Mouse (Mus musculus) intestine, postnatal 0 days (tissue): ENCODE results near the gene Bmp8a. TPM values are rescaled to one million over a fixed set of nuclear protein-coding genes. Genes with fewer than 3 reads are reported as not detected.
A peak's percentile ranks its signal among the peaks of the same experiment; 100 is the strongest.
"Not testable (repeated sequence)": the region's sequence is repeated elsewhere in the genome, so short reads cannot be mapped to it uniquely, and the experiment has no call there.

Experiments
- ATAC-seq: fragments of 200-750 bp; cut with Nextera tagmentation; 2 replicates; pipeline ENCODE4 v1.8.0; 2017; ENCODE audit warnings: mild to moderate bottlenecking, moderate TSS enrichment, moderate library complexity
- H3K27ac ChIP-seq: fragments of 300-500 bp; sonication (generic); 2 replicates; pipeline ENCODE4 v1.5.1; 2014; ENCODE audit warnings: mild to moderate bottlenecking, low read depth, low read length, moderate library complexity
- H3K27me3 ChIP-seq: fragments of 300-500 bp; sonication (generic); replicated peaks from 2 replicates; pipeline ENCODE4 v1.6.1; 2014; ENCODE audit warnings: low read length, mixed read lengths; ENCODE audit not compliant: control insufficient read depth, insufficient read depth
- H3K36me3 ChIP-seq: fragments of 300-500 bp; sonication (generic); 2 replicates; pipeline ENCODE4 v1.6.1; 2014; ENCODE audit warnings: mild to moderate bottlenecking, moderate library complexity; ENCODE audit not compliant: control insufficient read depth, insufficient read depth
- H3K4me1 ChIP-seq: fragments of 300-500 bp; sonication (generic); replicated peaks from 2 replicates; pipeline ENCODE4 v1.6.1; 2014; ENCODE audit warnings: antibody characterized with exemption, low read length, mixed read lengths; ENCODE audit not compliant: control insufficient read depth, insufficient read depth
- H3K4me2 ChIP-seq: fragments of 300-500 bp; sonication (generic); replicated peaks from 2 replicates; pipeline ENCODE4 v1.6.1; 2014; ENCODE audit warnings: low read depth, mild to moderate bottlenecking, moderate library complexity
- H3K4me3 ChIP-seq: fragments of 300-500 bp; sonication (generic); 2 replicates; pipeline ENCODE4 v1.5.1; 2014; ENCODE audit warnings: low read depth, low read length
- H3K9ac ChIP-seq: fragments of 300-500 bp; sonication (generic); 2 replicates; pipeline ENCODE4 v1.6.1; 2014; ENCODE audit warnings: mild to moderate bottlenecking, low read depth, low read length
- H3K9me3 ChIP-seq: fragments of 300-500 bp; sonication (generic); 2 replicates; pipeline ENCODE4 v1.6.1; 2016; ENCODE audit warnings: mixed run types; ENCODE audit not compliant: control insufficient read depth
- CTCF ChIP-seq: sonication (generic); IDR thresholded peaks from 2 replicates; pipeline ENCODE4 v1.5.1; 2016; ENCODE audit warnings: low read depth, mild to moderate bottlenecking, control low read depth, antibody characterized with exemption, moderate library complexity
- WGBS: fragments of 180-500 bp; shearing (Covaris S2); extraction: QIAGEN DNeasy Blood & Tissue Kit; methylation state at CpG from one replicate; pipeline ENCODE4 v1.1.7; 2014; 5-methylcytosine and 5-hydroxymethylcytosine counted together
- polyA plus RNA-seq: library from polyadenylated mRNA; unstranded; fragments of >200 nt; fragmentation: Nextera tagmentation; extraction: Ambion mirVana; gene quantifications from 2 replicates; pipeline ENCODE4 v1.2.1, GENCODE M21; 2015

Bmp8a gene
- polyA plus RNA-seq, 1 experiment from 2014 or later, result 7.3 TPM

DNA sequence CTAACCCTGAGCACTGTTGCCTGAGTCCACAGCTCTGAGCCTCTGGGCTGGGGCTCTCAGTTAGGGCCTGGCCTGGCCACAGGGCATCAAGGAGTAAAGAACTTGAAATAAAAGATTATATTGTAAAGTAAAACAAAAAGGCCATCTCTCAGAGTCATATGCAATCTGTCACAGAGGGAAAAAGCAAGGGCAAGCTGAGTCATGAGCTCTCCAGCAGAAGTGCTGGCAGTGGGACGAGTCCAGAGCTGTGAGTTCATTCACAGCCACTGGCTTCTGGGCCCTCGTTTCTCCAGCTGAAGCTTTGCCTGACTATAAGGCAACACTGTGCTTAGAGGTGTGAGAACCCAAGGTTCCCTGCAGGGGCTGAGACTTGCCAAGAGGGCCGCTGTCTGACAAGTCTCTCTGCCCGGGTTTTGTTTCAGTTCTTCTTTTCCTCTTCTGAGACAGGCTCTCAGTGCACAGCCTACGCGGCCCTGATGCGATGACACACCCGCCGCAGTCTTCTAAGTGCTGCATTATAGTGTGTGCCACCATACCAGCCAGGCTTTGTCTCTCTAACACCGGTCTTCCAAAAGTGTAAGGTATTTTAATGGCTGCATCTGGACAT lies 10.3 kb upstream of the Bmp8a start:
- no peaks in the 10 kb centered on the region for H3K27me3 ChIP-seq
- TF ChIP-seq CTCF, result no peak
- H3K36me3 ChIP-seq, result peaks cover 67% of the 10 kb centered on the region
- H3K27ac ChIP-seq, result no peak overlapping the region
- H3K9me3 ChIP-seq, result no peaks in the 10 kb centered on the region
- WGBS, result 89% methylated on average over 10 of the region's 10 CpGs
- ATAC-seq, result no peak
- no peaks in the 10 kb centered on the region for H3K4me1 ChIP-seq
- no peak overlapping the region for H3K9ac ChIP-seq
- H3K4me2 ChIP-seq, result no peak overlapping the region
- no peak overlapping the region for H3K4me3 ChIP-seq

DNA sequence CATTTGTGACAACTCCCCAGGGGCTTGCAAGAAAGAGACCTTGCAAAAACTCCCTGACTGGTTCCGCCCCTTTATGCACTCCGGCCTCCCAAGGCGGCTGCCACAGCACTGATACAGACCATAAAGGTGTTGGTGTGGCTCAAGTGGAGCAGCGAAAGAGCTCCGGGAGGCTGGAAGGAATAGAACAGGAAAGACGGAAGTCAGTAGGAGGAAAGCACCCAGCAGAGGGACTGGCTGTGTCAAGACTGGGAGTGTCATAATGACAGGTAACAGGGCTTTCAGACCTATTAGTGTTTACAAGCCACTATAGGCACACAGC lies 378 bp upstream of the Bmp8a start:
- Histone ChIP-seq H3K4me2 (peak overlapping the region; percentile 89), H3K4me3 (peak overlapping the region; percentile 52), H3K9ac (peak overlapping the region; percentile 50), H3K27me3 (peaks cover 5% of the 10 kb centered on the region; the same call in 1 of the 2 replicates), H3K9me3 (no peaks in the 10 kb centered on the region), H3K36me3 (no peaks in the 10 kb centered on the region), H3K27ac (peak overlapping the region; percentile 86), H3K4me1 (no peaks in the 10 kb centered on the region)
- peak; percentile 80 for ATAC-seq
- TF ChIP-seq CTCF, result 0 out of 2 replicates have a peak, but pooled peaks have one; percentile 4
- 4% methylated on average over 6 of the region's 6 CpGs for WGBS

DNA sequence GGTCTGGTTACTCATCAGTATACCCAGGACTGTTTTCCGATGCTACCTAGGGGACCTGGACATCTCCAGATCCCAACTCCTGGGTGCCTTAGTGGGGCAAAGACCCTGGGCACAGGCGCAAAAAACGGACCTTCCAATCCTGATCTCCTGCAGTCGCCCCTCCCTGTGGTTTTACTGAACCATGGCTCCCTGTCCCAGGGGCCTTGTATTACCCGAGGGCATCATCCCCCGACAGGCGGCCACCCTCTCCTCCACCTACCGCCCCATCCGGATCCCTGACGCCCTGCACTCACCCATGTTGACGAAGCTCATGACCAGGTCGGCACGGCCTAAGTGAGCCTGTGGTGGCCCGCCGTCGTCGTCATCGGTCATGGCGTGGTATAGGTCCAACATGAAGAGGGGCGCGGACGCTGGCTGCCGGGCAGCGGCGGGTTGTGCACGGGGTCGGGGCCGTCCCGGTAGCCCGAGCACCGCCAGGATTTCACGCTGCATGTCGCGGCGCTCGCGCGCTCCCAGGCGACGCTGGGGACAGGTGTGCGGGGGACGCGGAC lies 886 bp downstream of the Bmp8a start:
- Histone ChIP-seq H3K27ac (peak overlapping the region; percentile 86), H3K27me3 (peaks cover 5% of the 10 kb centered on the region; the same call in 1 of the 2 replicates), H3K4me3 (peak overlapping the region; percentile 52), H3K9ac (peak overlapping the region; percentile 50; the same call in 1 of the 2 replicates), H3K36me3 (no peaks in the 10 kb centered on the region), H3K9me3 (no peaks in the 10 kb centered on the region), H3K4me1 (no peaks in the 10 kb centered on the region), H3K4me2 (peak overlapping the region; percentile 89)
- TF ChIP-seq CTCF, result peak; percentile 26; the same call in 1 of the 2 replicates
- WGBS, result 2% methylated on average over 43 of the region's 43 CpGs
- peak; percentile 9; the same call in 1 of the 2 replicates for ATAC-seq

DNA sequence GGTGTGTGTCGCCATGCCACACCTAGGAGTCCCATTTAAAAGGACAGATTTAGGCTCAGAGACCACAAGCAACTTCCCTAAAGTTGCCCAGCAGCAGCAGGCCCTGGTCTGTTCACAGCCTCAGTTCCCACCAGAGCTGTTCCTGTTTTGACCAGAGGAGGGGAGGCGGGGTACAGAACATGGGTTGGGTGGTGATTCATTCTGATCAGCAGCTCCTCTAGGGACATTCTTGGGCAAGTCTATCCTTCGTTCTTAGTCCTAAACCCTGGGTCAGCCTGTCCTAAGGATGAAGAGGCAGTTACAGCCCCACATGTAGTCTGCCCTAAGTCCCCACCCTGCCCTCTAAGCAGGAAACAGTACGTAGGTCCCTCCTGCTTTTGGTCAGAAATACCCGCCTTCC lies 2.8 kb downstream of the Bmp8a start:
- Histone ChIP-seq H3K4me3 (no peak overlapping the region), H3K27ac (no peak overlapping the region), H3K9me3 (no peaks in the 10 kb centered on the region), H3K9ac (no peak overlapping the region), H3K27me3 (peaks cover 5% of the 10 kb centered on the region; the same call in 1 of the 2 replicates), H3K4me1 (no peaks in the 10 kb centered on the region), H3K36me3 (no peaks in the 10 kb centered on the region), H3K4me2 (no peak overlapping the region)
- no peak for TF ChIP-seq CTCF
- 69% methylated on average over 5 of the region's 5 CpGs for WGBS
- ATAC-seq, result no peak

DNA sequence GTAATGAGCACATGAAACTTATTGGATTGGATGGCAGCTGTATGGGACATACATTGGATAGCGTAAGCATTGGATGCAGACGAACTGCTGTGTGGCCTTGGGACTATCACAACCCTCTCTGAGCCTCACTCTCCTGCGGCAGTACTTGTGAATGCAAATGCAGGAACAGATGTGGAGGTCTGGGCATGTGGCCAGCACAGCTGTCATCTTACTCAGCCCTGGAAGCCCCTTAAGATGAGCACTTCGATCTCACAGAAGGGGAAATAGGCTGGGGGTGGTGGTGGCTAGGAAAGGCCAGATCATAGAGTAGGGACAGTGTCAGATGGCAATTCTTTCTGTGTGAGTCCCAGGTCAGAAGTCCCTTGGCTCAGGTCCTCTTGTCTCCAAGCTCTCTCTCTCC lies 5.4 kb downstream of the Bmp8a start:
- Histone ChIP-seq H3K27me3 (peaks cover 3% of the 10 kb centered on the region; the same call in 1 of the 2 replicates), H3K4me2 (no peak overlapping the region), H3K9ac (no peak overlapping the region), H3K27ac (no peak overlapping the region), H3K4me3 (no peak overlapping the region), H3K4me1 (no peaks in the 10 kb centered on the region), H3K36me3 (no peaks in the 10 kb centered on the region), H3K9me3 (no peaks in the 10 kb centered on the region)
- no peak for ATAC-seq
- whole genome bisulfite sequencing, result 70% methylated on average over 4 of the region's 4 CpGs
- no peak for TF ChIP-seq CTCF

DNA sequence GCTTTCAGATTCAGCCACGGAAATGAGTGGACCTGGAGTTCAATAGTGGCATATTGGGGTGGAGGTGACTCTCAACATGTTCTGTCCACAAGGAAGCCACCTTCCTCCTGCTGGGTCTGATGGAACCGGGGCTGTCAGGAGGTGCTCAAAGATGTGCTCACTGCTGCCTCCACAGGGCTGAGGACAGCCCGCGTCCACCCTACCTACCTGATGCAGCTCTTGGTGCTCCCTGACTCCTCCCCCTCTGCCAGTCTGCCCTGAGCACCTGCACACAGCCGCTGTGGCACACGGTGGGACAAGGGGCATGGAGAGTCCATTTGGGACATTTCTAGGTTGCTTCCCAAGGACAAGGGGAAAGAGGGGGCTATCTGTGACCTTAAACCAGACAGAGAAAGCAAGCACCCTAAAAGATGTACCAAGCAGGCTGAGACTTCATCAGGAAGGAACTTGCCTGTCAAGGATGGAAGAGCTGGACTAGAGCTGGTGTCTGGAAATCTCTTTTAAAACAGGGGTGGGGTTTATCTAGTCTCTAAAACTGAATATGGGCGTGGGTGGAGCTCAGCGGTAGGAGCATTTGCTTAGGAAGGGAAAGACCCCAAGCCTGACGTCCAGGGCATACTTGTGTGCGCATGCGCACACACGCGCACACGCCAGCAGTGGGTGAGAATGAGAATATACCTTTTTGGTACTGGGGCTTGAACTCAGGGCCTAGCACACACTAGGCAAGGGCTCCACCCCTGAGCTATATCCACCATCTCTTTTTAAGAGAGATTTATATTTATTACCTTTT lies 7.1 kb downstream of the Bmp8a start:
- H3K4me2 ChIP-seq, result no peak overlapping the region
- no peak overlapping the region for H3K9ac ChIP-seq
- no peaks in the 10 kb centered on the region for H3K4me1 ChIP-seq
- H3K27me3 ChIP-seq, result no peaks in the 10 kb centered on the region; the same call in 1 of the 2 replicates
- H3K36me3 ChIP-seq, result no peaks in the 10 kb centered on the region
- H3K27ac ChIP-seq, result no peak overlapping the region
- TF ChIP-seq CTCF, result peak; percentile 35; the same call in 1 of the 2 replicates
- ATAC-seq, result no peak
- 58% methylated on average over 14 of the region's 14 CpGs for WGBS
- H3K9me3 ChIP-seq, result no peaks in the 10 kb centered on the region
- H3K4me3 ChIP-seq, result no peak overlapping the region

DNA sequence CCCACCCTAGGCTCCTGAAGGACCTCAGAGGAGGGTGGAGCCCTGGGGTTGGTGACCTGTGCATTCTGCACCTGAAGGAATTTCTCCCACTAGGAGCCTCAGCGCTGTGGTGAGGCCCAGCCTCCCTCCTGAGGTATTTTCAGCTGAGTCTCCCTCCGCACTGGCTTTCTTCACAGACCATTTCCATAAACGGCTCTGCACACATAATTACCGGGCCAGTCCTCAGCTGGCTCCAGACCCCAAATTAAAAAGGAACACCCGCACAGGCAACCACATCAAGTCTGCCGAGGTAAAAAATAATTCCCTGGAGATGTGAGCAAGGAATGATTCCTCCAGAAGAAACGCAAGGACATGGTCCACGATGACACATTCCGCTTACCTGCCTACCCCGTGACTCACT lies 7.8 kb downstream of the Bmp8a start:
- H3K4me2 ChIP-seq, ATAC-seq, H3K36me3 ChIP-seq, H3K9ac ChIP-seq, H3K9me3 ChIP-seq, H3K4me1 ChIP-seq, H3K4me3 ChIP-seq, H3K27ac ChIP-seq, H3K27me3 ChIP-seq: not testable (repeated sequence)
- 72% methylated on average over 10 of the region's 10 CpGs for WGBS
